Mouse (Mus musculus) heart, postnatal 0 days (tissue): ENCODE measurements around the gene Olfr522.

Experiments used
- CTCF ChIP-seq: IDR thresholded peaks from 2 replicates; pipeline ENCODE4 v1.5.1; 2016; ENCODE audit warnings: antibody characterized with exemption, control low read depth, low read depth
- EP300 ChIP-seq: IDR thresholded peaks from 2 replicates; pipeline ENCODE4 v1.6.1; 2016; ENCODE audit warnings: antibody characterized with exemption, low read depth

GRCm38 (mm10) chr7:140208153-140208552, 43.6 kb upstream of the Olfr522 start:
- TF ChIP-seq CTCF (no peak), EP300 (no peak)
